Mouse (Mus musculus): ENCODE data around the gene Slc35f2. TPM values are rescaled to one million over a fixed set of nuclear protein-coding genes. Genes with fewer than 3 reads are reported as not detected.

Slc35f2 gene
- polyA plus RNA-seq, 1 experiment from 2014 or later: 6.5 TPM

DNA sequence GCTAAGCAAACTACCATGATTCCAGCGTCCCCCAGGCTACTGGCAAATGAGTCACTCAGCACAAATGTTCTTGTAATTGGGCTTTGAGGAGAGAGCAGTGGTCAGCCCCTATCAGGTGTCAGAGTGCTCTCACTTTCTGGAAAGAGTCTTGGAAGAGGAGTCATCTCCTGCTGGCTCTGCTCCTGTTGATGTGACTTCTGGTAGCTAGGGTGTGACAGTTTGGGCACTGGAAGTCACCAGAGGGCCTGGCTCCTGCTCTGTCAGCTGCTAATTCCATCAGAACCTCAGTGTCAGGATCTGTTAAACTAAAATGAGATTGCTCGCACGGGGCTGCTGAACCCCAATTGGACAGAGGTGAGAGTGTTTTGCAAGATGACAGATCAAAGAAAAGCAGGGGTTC lies 63.7 kb downstream of the Slc35f2 start:
- TF ChIP-seq EP300 (optimal IDR thresholded peaks at IDR 0.05) (no peak), CTCF (IDR thresholded peaks at IDR 0.05; ENCODE audit: low read depth) (no peak)
- Histone ChIP-seq H3K9ac (ENCODE audit: low read length) (no peak overlapping the region), H3K4me2 (replicated peaks; ENCODE audit: low read depth) (no peak overlapping the region), H3K27me3 (ENCODE audit: control insufficient read depth, insufficient read depth, low read length) (no peaks in the 10 kb centered on the region), H3K4me3 (ENCODE audit: low read depth, low read length) (no peak overlapping the region), H3K36me3 (ENCODE audit: control insufficient read depth, insufficient read depth, low read length) (no peaks in the 10 kb centered on the region), H3K27ac (replicated peaks) (no peak overlapping the region), H3K4me1 (replicated peaks; ENCODE audit: control insufficient read depth, insufficient read depth) (no peaks in the 10 kb centered on the region), H3K9me3 (ENCODE audit: control insufficient read depth, low read length) (no peaks in the 10 kb centered on the region)
- ATAC-seq (ENCODE audit: low FRiP score, low TSS enrichment): no peak
- 43% methylated on average over 3 of the region's 3 CpGs for WGBS
- DNase-seq (ENCODE audit: low spot score): no peak

DNA sequence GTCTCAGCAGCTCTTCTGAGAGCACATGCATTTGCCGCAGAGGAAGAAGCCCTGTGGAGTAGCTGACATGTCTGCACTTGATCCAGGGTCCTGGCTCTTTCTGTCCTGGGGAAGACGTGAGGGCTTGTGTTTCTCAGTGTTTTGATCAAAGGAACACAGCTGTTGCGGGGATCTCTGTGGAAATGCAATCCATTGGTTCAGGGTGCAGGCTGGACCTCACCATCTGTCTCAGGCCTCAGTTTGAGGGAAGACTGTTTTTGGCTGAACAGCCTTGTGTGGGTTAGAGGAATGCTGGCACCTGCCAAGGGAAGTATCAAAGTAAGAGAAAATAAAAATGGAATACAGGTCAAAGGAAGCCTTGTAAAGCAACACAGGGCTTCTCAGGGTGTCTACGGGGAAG lies 64.6 kb downstream of the Slc35f2 start:
- DNase-seq (ENCODE audit: low spot score) (no peak), ATAC-seq (ENCODE audit: low FRiP score, low TSS enrichment) (no peak)
- no peak overlapping the region for H3K9ac ChIP-seq (ENCODE audit: low read length)
- no peaks in the 10 kb centered on the region for H3K36me3 ChIP-seq (ENCODE audit: control insufficient read depth, insufficient read depth, low read length)
- no peak overlapping the region for H3K27ac ChIP-seq (replicated peaks)
- no peak overlapping the region for H3K4me3 ChIP-seq (ENCODE audit: low read depth, low read length)
- no peaks in the 10 kb centered on the region for H3K27me3 ChIP-seq (ENCODE audit: control insufficient read depth, insufficient read depth, low read length)
- H3K4me1 ChIP-seq (replicated peaks; ENCODE audit: control insufficient read depth, insufficient read depth): no peaks in the 10 kb centered on the region
- no peak for TF ChIP-seq EP300 (optimal IDR thresholded peaks at IDR 0.05)
- no peak for TF ChIP-seq CTCF (IDR thresholded peaks at IDR 0.05; ENCODE audit: low read depth)
- H3K4me2 ChIP-seq (replicated peaks; ENCODE audit: low read depth): no peak overlapping the region
- WGBS: 48% methylated on average over 4 of the region's 4 CpGs
- no peaks in the 10 kb centered on the region for H3K9me3 ChIP-seq (ENCODE audit: control insufficient read depth, low read length)

DNA sequence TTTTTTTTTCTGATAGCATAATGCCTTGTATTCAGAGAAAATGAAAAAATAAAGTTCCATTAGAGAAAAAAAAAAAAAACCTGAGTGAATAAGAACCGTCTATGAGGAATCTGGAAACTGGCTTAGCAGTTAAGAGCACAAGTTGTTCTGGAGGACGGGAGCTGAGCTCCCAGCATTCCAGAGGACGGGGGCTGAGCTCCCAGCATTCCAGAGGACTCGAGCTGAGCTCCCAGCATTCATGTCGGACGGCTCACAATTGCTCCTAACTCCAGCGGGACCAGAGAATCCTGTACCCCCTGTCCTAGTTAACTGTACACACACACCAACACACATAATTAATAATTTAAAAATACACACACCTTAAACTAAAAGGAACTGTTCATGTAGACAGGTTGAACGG lies 67.5 kb downstream of the Slc35f2 start:
- no peaks in the 10 kb centered on the region for H3K9me3 ChIP-seq (ENCODE audit: control insufficient read depth, low read length)
- no peak for DNase-seq (ENCODE audit: low spot score)
- H3K36me3 ChIP-seq (ENCODE audit: control insufficient read depth, insufficient read depth, low read length): no peaks in the 10 kb centered on the region
- no peak overlapping the region for H3K4me3 ChIP-seq (ENCODE audit: low read depth, low read length)
- H3K4me2 ChIP-seq (replicated peaks; ENCODE audit: low read depth): no peak overlapping the region
- no peak for TF ChIP-seq CTCF (IDR thresholded peaks at IDR 0.05; ENCODE audit: low read depth)
- TF ChIP-seq EP300 (optimal IDR thresholded peaks at IDR 0.05): no peak
- no peak overlapping the region for H3K27ac ChIP-seq (replicated peaks)
- H3K27me3 ChIP-seq (ENCODE audit: control insufficient read depth, insufficient read depth, low read length): no peaks in the 10 kb centered on the region
- no peak for ATAC-seq (ENCODE audit: low FRiP score, low TSS enrichment)
- no peak overlapping the region for H3K9ac ChIP-seq (ENCODE audit: low read length)
- 61% methylated on average over 8 of the region's 8 CpGs for WGBS
- no peaks in the 10 kb centered on the region for H3K4me1 ChIP-seq (replicated peaks; ENCODE audit: control insufficient read depth, insufficient read depth)

DNA sequence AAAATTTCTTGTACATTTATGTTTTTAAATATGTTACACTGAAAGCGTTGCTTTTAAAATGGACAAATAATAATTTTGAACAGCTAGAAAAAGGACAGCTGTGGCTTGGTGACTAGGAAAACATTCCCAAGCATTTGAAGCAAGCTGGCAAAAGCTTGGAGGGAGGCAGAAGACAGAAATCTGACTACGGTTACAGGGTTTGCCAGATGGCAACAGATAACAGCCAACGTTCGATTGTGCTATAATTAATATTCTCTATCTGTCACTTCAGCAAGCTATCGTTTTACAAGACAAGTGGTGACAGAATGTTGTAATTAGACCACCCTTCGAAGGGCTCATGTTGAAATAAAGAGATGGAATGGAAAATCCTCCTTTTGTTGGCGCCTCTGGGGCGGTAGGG lies 77.2 kb downstream of the Slc35f2 start:
- Histone ChIP-seq H3K36me3 (ENCODE audit: control insufficient read depth, insufficient read depth, low read length) (no peaks in the 10 kb centered on the region), H3K27ac (replicated peaks) (no peak overlapping the region), H3K27me3 (ENCODE audit: control insufficient read depth, insufficient read depth, low read length) (no peaks in the 10 kb centered on the region), H3K9me3 (ENCODE audit: control insufficient read depth, low read length) (no peaks in the 10 kb centered on the region), H3K4me2 (replicated peaks; ENCODE audit: low read depth) (no peak overlapping the region), H3K4me3 (ENCODE audit: low read depth, low read length) (no peak overlapping the region), H3K4me1 (replicated peaks; ENCODE audit: control insufficient read depth, insufficient read depth) (no peaks in the 10 kb centered on the region), H3K9ac (ENCODE audit: low read length) (no peak overlapping the region)
- ATAC-seq (ENCODE audit: low FRiP score, low TSS enrichment) (no peak), DNase-seq (ENCODE audit: low spot score) (no peak)
- 74% methylated on average over 8 of the region's 8 CpGs for WGBS
- no peak for TF ChIP-seq EP300 (optimal IDR thresholded peaks at IDR 0.05)
- TF ChIP-seq CTCF (IDR thresholded peaks at IDR 0.05; ENCODE audit: low read depth): no peak

DNA sequence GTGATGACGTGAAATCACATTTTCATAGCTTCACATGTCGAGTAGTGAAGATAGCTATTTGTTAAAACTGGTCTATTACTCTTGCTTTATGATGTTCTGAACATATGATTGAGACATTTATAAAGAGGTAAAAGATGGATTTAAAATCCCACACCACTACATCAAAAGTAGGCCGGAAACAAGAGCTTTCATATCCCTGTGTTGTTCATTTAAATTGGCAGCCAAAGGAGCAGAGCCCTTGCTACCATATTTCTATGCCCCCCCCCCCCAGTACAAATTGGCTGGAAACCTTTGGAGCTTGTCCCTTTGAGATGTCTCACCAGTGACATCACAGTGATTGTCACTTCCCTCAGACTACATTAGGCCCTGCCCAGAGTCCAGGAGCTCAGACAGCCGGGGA lies 78.5 kb downstream of the Slc35f2 start, which contains the start of gene Sln:
TSS of gene Sln (plus strand) at position 301 of the 400 bp plus-strand sequence.
- H3K4me2 ChIP-seq (replicated peaks; ENCODE audit: low read depth): no peak within 1 kb of the TSS
- no peak within 1 kb of the TSS for H3K9ac ChIP-seq (ENCODE audit: low read length)
- no peaks in the 10 kb centered on the region for H3K36me3 ChIP-seq (ENCODE audit: control insufficient read depth, insufficient read depth, low read length)
- WGBS: 82% methylated on average over 4 of the region's 4 CpGs
- TF ChIP-seq CTCF (IDR thresholded peaks at IDR 0.05; ENCODE audit: low read depth) (no peak), EP300 (optimal IDR thresholded peaks at IDR 0.05) (no peak)
- no peak within 1 kb of the TSS for H3K4me3 ChIP-seq (ENCODE audit: low read depth, low read length)
- no peaks in the 10 kb centered on the region for H3K27me3 ChIP-seq (ENCODE audit: control insufficient read depth, insufficient read depth, low read length)
- H3K4me1 ChIP-seq (replicated peaks; ENCODE audit: control insufficient read depth, insufficient read depth): no peaks in the 10 kb centered on the region
- no peak within 1 kb of the TSS for H3K27ac ChIP-seq (replicated peaks)
- no peak for ATAC-seq (ENCODE audit: low FRiP score, low TSS enrichment)
- no peaks in the 10 kb centered on the region for H3K9me3 ChIP-seq (ENCODE audit: control insufficient read depth, low read length)
- no peak for DNase-seq (ENCODE audit: low spot score)

DNA sequence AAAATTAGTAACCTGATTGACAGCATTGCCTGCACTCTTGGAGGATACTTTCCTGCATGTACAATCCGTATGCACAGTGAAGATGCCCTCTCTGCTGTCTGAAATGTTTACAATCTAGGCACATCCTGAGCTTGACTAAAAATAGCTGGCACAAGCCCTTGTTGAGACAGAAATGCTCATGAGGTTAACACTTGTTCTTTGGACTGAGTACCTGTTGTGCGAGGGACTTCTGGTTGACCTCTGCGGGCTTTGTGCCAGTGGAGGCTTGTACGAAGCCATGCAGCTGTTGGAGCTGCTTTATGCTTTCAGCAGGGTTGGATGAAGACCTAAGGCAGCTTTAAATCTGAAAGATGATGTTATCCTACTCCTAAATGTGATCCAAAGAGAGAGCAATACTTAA lies 80.8 kb downstream of the Slc35f2 start:
- H3K9ac ChIP-seq (ENCODE audit: low read length): no peak overlapping the region
- no peaks in the 10 kb centered on the region for H3K4me1 ChIP-seq (replicated peaks; ENCODE audit: control insufficient read depth, insufficient read depth)
- no peak overlapping the region for H3K27ac ChIP-seq (replicated peaks)
- DNase-seq (ENCODE audit: low spot score) (no peak), ATAC-seq (ENCODE audit: low FRiP score, low TSS enrichment) (no peak)
- no peaks in the 10 kb centered on the region for H3K27me3 ChIP-seq (ENCODE audit: control insufficient read depth, insufficient read depth, low read length)
- no peaks in the 10 kb centered on the region for H3K36me3 ChIP-seq (ENCODE audit: control insufficient read depth, insufficient read depth, low read length)
- 61% methylated on average over 4 of the region's 4 CpGs for WGBS
- TF ChIP-seq CTCF (IDR thresholded peaks at IDR 0.05; ENCODE audit: low read depth) (no peak), EP300 (optimal IDR thresholded peaks at IDR 0.05) (no peak)
- no peak overlapping the region for H3K4me3 ChIP-seq (ENCODE audit: low read depth, low read length)
- H3K4me2 ChIP-seq (replicated peaks; ENCODE audit: low read depth): no peak overlapping the region
- H3K9me3 ChIP-seq (ENCODE audit: control insufficient read depth, low read length): no peaks in the 10 kb centered on the region
